Mouse (Mus musculus) intestine, embryonic 14.5 days (tissue): ENCODE measurements around the gene Cd248. TPM values are rescaled to one million over a fixed set of nuclear protein-coding genes. Genes with fewer than 3 reads are reported as not detected.

ENCODE experiments used
- ATAC-seq: fragments of 200-750 bp; cut with Nextera tagmentation; replicated peaks from 2 replicates; pipeline ENCODE4 v1.8.0; 2017; ENCODE audit warnings: low read depth, moderate number of reproducible peaks, moderate TSS enrichment, moderate library complexity; ENCODE audit not compliant: low FRiP score, low TSS enrichment
- DNase-seq: peaks from one replicate; pipeline ENCODE4 v3.0.0-alpha.2; 2018; ENCODE audit warnings: low spot score
- H3K27ac ChIP-seq: fragments of 300-500 bp; sonication (generic); 2 replicates; pipeline ENCODE4 v1.5.1; 2014; ENCODE audit warnings: low read depth, mild to moderate bottlenecking, control low read depth
- H3K27me3 ChIP-seq: fragments of 300-500 bp; sonication (generic); replicated peaks from 2 replicates; pipeline ENCODE4 v1.6.1; 2014; ENCODE audit warnings: low read length, control low read depth; ENCODE audit not compliant: control insufficient read depth, insufficient read depth
- H3K36me3 ChIP-seq: fragments of 300-500 bp; sonication (generic); 2 replicates; pipeline ENCODE4 v1.6.1; 2014; ENCODE audit warnings: low read length, control low read depth; ENCODE audit not compliant: control insufficient read depth, insufficient read depth
- H3K4me1 ChIP-seq: fragments of 300-500 bp; sonication (generic); replicated peaks from 2 replicates; pipeline ENCODE4 v1.6.1; 2014; ENCODE audit warnings: low read length, control low read depth, mixed read lengths; ENCODE audit not compliant: control insufficient read depth, insufficient read depth
- H3K4me2 ChIP-seq: fragments of 300-500 bp; sonication (generic); 2 replicates; pipeline ENCODE4 v1.6.1; 2014; ENCODE audit warnings: low read length
- H3K4me3 ChIP-seq: fragments of 300-500 bp; sonication (generic); 2 replicates; pipeline ENCODE4 v1.5.1; 2014; ENCODE audit warnings: low read depth, low read length, control low read depth, mixed read lengths
- H3K9ac ChIP-seq: fragments of 300-500 bp; sonication (generic); 2 replicates; pipeline ENCODE4 v1.6.1; 2014; ENCODE audit warnings: mild to moderate bottlenecking, low read length
- H3K9me3 ChIP-seq: fragments of 300-500 bp; sonication (generic); 2 replicates; pipeline ENCODE4 v1.6.1; 2016; ENCODE audit warnings: low read length, control low read depth; ENCODE audit not compliant: control insufficient read depth
- WGBS: fragments of 180-500 bp; shearing (Covaris S2); extraction: QIAGEN DNeasy Blood & Tissue Kit; methylation state at CpG from one replicate; pipeline ENCODE4 v1.1.7; 2014; 5-methylcytosine and 5-hydroxymethylcytosine counted together
- polyA plus RNA-seq: library from polyadenylated mRNA; unstranded; fragments of >200 nt; fragmentation: Nextera tagmentation; extraction: Ambion mirVana; gene quantifications from 2 replicates; pipeline ENCODE4 v1.2.1, GENCODE M21; 2014

Cd248 gene
- polyA plus RNA-seq, 1 experiment from 2014 or later, result 69.8 TPM

DNA sequence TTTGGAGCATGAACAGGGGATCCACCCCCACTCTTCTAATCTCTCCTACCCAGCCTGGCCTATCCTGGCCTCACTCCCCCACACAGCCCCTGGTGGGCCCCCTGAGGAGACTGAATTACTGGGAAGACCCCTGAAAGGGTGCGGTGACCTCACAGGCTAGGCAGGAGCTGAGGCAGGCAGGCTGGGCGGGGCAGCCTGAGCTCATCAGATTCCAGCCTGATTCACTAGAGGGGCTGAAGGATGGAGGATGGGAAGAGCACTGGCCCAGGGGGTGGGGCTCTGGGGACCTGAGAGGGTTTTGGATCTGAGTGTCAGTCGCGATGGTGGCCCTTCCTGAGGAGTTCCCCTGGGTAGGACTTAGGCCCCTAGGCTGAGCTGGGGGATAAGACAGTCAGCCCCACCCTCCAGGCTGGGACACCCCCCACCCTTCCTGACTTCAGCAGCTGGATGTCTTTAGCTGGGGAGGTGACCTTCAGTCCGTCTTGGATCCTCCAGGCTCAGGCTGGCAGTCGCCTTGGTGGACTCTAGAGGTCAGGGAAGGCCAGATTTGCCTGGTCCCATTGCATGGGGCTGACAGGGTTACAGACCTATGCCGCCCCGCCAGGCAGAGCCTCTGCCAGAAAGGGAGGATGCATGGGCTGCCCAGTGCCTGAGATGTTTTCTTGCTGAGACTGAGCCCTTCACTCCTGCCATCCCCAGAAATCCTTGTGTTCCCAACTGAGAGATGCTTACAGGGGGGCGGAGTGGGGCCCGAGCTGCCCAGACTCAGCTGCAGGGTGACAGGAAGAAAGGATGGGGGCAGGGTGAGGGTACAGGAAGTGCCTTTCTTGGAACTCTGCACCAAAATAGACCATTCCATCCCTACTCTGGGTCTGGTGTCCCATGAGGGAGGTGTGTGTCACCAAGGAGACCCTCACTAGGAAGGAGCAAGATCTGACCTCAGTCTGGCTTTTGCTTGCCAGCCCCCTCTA lies 8.8 kb upstream of the Cd248 start:
- no peak for DNase-seq
- peak overlapping the region; percentile 7 for H3K4me2 ChIP-seq
- no peaks in the 10 kb centered on the region for H3K36me3 ChIP-seq
- no peaks in the 10 kb centered on the region for H3K27me3 ChIP-seq
- H3K9ac ChIP-seq, result no peak overlapping the region
- ATAC-seq, result peak; percentile 17; the same call in 1 of the 2 replicates
- H3K4me1 ChIP-seq, result peaks cover 42% of the 10 kb centered on the region
- WGBS, result 11% methylated on average over 10 of the region's 10 CpGs
- H3K9me3 ChIP-seq, result no peaks in the 10 kb centered on the region
- H3K27ac ChIP-seq, result peak overlapping the region; percentile 69
- H3K4me3 ChIP-seq, result no peak overlapping the region

DNA sequence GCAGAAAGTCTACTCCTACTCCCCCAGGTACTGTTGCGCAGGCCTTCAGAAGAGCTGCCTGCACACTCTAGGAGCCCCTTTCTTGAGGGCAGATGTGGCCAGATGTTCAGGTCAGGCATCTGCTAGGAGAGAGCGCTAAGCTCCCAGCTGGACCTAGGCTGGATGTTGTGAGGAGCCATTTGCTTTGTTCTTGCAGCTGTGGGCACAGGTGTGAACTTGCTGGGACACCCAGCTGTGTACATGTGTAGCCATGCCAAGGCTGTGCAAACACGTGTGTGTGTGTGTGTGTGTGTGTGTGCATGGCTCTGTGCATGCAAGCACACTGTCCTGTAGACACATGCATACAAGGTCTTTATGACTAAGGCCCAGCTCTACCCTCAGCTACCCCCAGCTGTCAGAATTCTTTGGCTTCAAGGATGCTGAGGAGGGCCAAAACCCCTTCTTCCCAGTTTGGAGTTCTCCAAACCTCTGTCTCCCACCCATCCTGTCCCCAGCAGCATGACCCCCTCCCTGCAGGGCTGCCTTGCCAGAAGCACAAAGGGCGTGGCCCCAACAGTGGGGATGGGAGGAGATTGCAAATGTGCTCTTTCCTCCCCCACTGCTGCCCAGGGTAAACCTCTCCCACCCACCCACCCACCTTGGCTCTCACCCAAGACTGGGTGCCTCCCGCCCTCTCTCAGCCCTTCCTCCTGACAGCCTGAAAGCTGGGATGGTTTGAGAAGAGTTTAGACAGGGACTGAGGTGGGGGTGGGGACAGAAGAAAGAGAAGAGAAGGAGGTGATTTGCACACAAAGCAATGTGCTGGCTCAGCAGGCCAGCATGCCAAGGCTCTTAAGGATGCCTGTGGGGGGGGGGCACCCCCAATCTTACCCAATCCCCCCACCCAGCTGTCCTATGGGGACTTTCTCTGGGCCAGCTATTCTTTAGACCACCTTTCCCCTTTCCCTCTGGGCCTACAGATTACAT lies 7.2 kb upstream of the Cd248 start:
- no peak overlapping the region for H3K4me2 ChIP-seq
- H3K27me3 ChIP-seq, result no peaks in the 10 kb centered on the region
- peak overlapping the region; percentile 64; the same call in 1 of the 2 replicates for H3K27ac ChIP-seq
- H3K4me1 ChIP-seq, result peaks cover 52% of the 10 kb centered on the region
- WGBS, result 27% methylated on average over 5 of the region's 5 CpGs
- no peaks in the 10 kb centered on the region for H3K9me3 ChIP-seq
- no peak for DNase-seq
- H3K9ac ChIP-seq, result no peak overlapping the region; the same call in 1 of the 2 replicates
- no peaks in the 10 kb centered on the region for H3K36me3 ChIP-seq
- no peak overlapping the region for H3K4me3 ChIP-seq
- ATAC-seq, result no peak

DNA sequence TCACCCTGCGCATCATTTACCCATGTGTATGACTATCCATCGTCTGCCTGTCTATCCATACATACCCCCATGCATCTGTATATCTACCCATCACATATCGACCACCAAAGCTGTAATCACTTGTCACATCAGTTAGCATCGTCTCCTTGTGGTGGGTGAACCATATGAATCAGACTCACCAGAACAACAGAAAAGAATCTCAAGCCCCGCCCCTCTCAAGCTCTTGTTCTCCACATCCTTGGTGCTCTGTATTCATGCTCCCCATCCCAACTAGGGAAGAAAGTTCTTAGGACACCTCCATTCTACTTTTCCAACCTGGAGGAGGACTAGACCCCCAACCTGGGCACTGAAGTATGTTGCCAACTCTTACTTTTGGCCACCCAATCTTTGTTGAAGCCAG lies 5.8 kb upstream of the Cd248 start:
- no peaks in the 10 kb centered on the region for H3K9me3 ChIP-seq
- no peak overlapping the region for H3K4me3 ChIP-seq
- peaks cover 53% of the 10 kb centered on the region for H3K4me1 ChIP-seq
- no peak overlapping the region for H3K27ac ChIP-seq
- 74% methylated on average over 5 of the region's 5 CpGs for WGBS
- no peaks in the 10 kb centered on the region for H3K27me3 ChIP-seq
- no peaks in the 10 kb centered on the region for H3K36me3 ChIP-seq
- H3K9ac ChIP-seq, result no peak overlapping the region
- H3K4me2 ChIP-seq, result no peak overlapping the region
- DNase-seq (no peak), ATAC-seq (no peak)

DNA sequence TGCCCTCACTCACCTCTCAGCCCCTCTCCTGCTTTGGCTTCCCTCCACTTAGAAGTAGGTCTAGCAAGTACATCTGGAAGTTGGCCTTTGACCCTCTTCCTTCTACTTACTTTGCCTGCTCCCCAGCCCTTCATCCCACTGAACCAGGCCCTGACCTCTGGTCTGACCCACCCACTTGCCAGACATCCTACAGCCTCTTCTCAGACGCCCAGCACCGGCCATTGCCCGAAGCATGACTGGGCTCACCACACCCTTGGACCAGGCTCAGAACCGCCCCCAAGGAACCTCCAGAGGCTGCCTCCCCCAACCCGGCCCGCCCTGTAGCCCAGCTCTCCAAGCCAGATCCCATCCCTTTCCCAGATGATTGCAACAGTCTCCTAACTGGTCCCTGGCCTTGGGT lies 5.4 kb upstream of the Cd248 start:
- WGBS, result 49% methylated on average over 6 of the region's 6 CpGs
- no peak overlapping the region for H3K27ac ChIP-seq
- no peaks in the 10 kb centered on the region for H3K9me3 ChIP-seq
- H3K9ac ChIP-seq, result no peak overlapping the region
- no peak for ATAC-seq
- H3K4me1 ChIP-seq, result peaks cover 57% of the 10 kb centered on the region
- H3K27me3 ChIP-seq, result no peaks in the 10 kb centered on the region
- no peak for DNase-seq
- H3K36me3 ChIP-seq, result no peaks in the 10 kb centered on the region
- no peak overlapping the region for H3K4me3 ChIP-seq
- no peak overlapping the region for H3K4me2 ChIP-seq

DNA sequence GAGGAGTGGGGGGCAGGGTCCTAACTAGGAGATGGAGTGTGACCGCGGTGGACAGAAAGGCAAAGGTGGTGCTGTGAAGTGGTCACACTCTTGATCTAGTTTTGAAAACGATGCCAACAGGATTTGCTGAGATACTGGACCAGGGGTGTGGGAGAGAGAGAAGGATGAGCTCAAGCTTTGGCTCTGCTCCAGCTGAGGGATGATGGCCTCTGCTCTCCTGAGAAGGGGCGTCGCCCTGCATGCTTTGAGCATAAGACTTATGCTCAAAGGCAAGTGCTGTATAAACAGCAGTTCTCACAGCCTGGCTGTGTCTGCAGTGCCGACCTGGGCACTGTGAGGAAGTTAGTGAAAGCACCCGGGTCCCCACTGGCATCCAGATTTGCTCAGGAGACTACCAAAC lies 2.8 kb upstream of the Cd248 start:
- H3K4me1 ChIP-seq, result peaks cover 52% of the 10 kb centered on the region
- no peak for ATAC-seq
- peak; percentile 62 for DNase-seq
- WGBS, result 32% methylated on average over 7 of the region's 7 CpGs
- H3K4me3 ChIP-seq, result no peak overlapping the region
- H3K27me3 ChIP-seq, result no peaks in the 10 kb centered on the region; the same call in 1 of the 2 replicates
- H3K27ac ChIP-seq, result peak overlapping the region; percentile 43; the same call in 1 of the 2 replicates
- no peak overlapping the region for H3K4me2 ChIP-seq
- no peaks in the 10 kb centered on the region for H3K9me3 ChIP-seq
- no peaks in the 10 kb centered on the region for H3K36me3 ChIP-seq
- H3K9ac ChIP-seq, result no peak overlapping the region

DNA sequence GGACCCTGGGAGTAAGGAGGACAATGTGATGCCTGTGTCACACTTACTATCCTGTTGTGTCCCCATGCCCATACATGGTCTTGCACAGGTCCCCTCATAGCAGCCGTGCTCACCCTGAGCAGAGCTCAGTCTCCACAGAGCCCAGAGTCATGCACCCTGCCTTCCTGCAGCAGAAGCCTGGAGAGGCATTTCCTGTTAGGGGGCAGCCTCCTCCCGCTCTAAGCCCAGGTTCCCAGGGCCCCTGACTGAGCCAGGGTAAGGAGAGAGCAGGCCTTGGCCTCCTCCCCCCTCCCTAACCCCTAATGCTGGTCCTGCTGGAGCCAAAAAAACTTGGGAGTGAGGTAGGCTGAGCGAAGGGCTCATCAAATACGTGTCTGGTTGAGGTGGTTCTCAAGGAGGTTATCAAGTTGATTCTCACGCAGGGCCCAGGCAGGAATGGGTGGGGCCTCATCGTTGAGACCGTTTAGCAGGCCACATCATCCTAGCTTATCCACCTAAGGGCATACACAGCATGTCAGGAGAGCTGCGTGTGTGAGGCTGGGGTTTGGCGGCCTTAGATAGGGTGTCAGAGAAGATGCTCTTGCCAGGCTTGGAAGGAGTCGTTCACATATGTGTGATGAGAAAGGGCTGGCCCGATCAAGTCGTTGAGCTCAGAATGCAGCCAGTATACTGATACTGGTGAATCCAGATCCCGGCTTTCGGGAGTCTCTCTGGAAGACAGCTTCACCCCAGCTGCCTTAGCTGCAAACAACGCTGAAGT lies 658 bp upstream of the Cd248 start:
- peak overlapping the region; percentile 77 for H3K4me2 ChIP-seq
- no peaks in the 10 kb centered on the region; the same call in 1 of the 2 replicates for H3K27me3 ChIP-seq
- 0 out of 2 replicates have a peak, but pooled peaks have one; percentile 0 for ATAC-seq
- WGBS, result 6% methylated on average over 15 of the region's 15 CpGs
- H3K9ac ChIP-seq, result 0 out of 2 replicates have a peak overlapping the region, but pooled peaks have one; percentile 22
- peak overlapping the region; percentile 52 for H3K4me3 ChIP-seq
- peaks cover 44% of the 10 kb centered on the region for H3K4me1 ChIP-seq
- H3K27ac ChIP-seq, result peak overlapping the region; percentile 92
- DNase-seq, result peak; percentile 79
- no peaks in the 10 kb centered on the region for H3K9me3 ChIP-seq
- no peaks in the 10 kb centered on the region for H3K36me3 ChIP-seq

DNA sequence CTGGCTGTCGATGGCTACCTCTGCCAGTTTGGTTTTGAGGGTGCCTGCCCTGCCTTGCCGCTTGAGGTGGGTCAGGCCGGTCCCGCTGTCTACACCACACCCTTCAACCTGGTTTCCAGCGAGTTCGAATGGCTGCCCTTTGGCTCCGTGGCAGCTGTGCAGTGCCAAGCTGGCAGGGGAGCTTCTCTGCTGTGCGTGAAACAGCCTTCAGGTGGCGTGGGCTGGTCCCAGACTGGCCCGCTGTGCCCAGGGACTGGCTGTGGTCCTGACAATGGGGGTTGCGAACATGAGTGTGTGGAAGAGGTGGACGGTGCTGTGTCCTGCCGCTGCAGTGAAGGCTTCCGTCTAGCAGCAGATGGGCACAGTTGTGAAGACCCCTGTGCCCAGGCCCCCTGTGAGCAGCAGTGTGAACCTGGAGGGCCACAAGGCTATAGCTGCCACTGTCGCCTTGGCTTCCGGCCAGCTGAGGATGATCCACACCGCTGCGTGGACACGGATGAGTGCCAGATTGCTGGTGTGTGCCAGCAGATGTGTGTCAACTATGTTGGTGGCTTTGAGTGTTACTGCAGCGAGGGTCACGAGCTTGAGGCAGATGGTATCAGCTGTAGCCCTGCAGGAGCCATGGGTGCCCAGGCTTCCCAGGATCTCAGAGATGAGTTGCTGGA lies 824 bp downstream of the Cd248 start:
- Histone ChIP-seq H3K9me3 (no peaks in the 10 kb centered on the region), H3K4me1 (peaks cover 44% of the 10 kb centered on the region), H3K4me3 (peak overlapping the region; percentile 52), H3K4me2 (peak overlapping the region; percentile 77), H3K27me3 (no peaks in the 10 kb centered on the region; the same call in 1 of the 2 replicates), H3K27ac (peak overlapping the region; percentile 92; the same call in 1 of the 2 replicates), H3K36me3 (no peaks in the 10 kb centered on the region), H3K9ac (peak overlapping the region; percentile 58)
- DNase-seq (no peak), ATAC-seq (no peak)
- WGBS, result 30% methylated on average over 21 of the region's 21 CpGs
